Mouse (Mus musculus) ES-E14 (cell line): ENCODE measurements at regions not wholly inside any gene's neighbourhood (a gene's known extent, or its start where the extent isn't known, plus 50 kb on each side); places are given as distances from the start of the nearest gene placed in this dataset.

Source experiments
- DNase-seq: peaks from one replicate; pipeline ENCODE4 v3.0.0-alpha.2; 2013; ENCODE audit warnings: low read depth, low spot score
- H3K27ac ChIP-seq: 2 replicates; pipeline ENCODE4 v1.5.1; 2012; ENCODE audit warnings: low read depth, mild to moderate bottlenecking, low read length, moderate library complexity, mixed read lengths; ENCODE audit not compliant: poor library complexity, insufficient read depth, severe bottlenecking
- H3K36me3 ChIP-seq: 2 replicates; pipeline ENCODE4 v1.6.1; 2012; ENCODE audit warnings: mild to moderate bottlenecking, low read length, moderate library complexity, mixed read lengths; ENCODE audit not compliant: control insufficient read depth, poor library complexity, insufficient read depth, severe bottlenecking
- H3K4me1 ChIP-seq, 2 experiments: fragments of 150-350 bp in 1 of 2; sonication (generic) in 1 of 2; 2 replicates each; pipeline ENCODE4 v1.6.1; 2012; ENCODE audit warnings: low read length in 2 of 2, mild to moderate bottlenecking in 1 of 2, mixed read lengths in 1 of 2; ENCODE audit not compliant: control insufficient read depth in 2 of 2, insufficient read depth in 2 of 2, poor library complexity in 1 of 2
- H3K4me3 ChIP-seq, 2 experiments: fragments of 150-350 bp in 1 of 2; sonication (generic) in 1 of 2; 2 replicates each; pipeline ENCODE4 v1.5.1; 2012; ENCODE audit warnings: low read length in 2 of 2, low read depth in 1 of 2, mild to moderate bottlenecking in 1 of 2, mixed read lengths in 1 of 2; ENCODE audit not compliant: insufficient read depth in 1 of 2, poor library complexity in 1 of 2, severe bottlenecking in 1 of 2
- H3K9ac ChIP-seq: 2 replicates; pipeline ENCODE4 v1.6.1; 2012; ENCODE audit warnings: low read depth, mild to moderate bottlenecking, low read length, mixed read lengths; ENCODE audit not compliant: poor library complexity, insufficient read depth, severe bottlenecking
- H3K9me3 ChIP-seq: fragments of 150-350 bp; sonication (generic); 2 replicates; pipeline ENCODE4 v1.6.1; 2012; ENCODE audit warnings: low read depth, mild to moderate bottlenecking, low read length; ENCODE audit not compliant: control insufficient read depth, insufficient read depth
- CHD2 ChIP-seq: IDR thresholded peaks from 2 replicates; pipeline ENCODE4 v1.6.1; 2014; ENCODE audit warnings: mild to moderate bottlenecking, low read depth, low read length, inconsistent platforms
- HCFC1 ChIP-seq: IDR thresholded peaks from 2 replicates; pipeline ENCODE4 v1.6.1; 2012; ENCODE audit warnings: low read length, inconsistent platforms, borderline replicate concordance; ENCODE audit not compliant: insufficient read depth
- MAFK ChIP-seq: IDR thresholded peaks from 2 replicates; pipeline ENCODE4 v1.6.1; 2014; ENCODE audit warnings: mild to moderate bottlenecking, low read depth, low read length, inconsistent platforms; ENCODE audit not compliant: insufficient read depth
- ZC3H11A ChIP-seq: IDR thresholded peaks from 2 replicates; pipeline ENCODE4 v1.6.1; 2012; ENCODE audit warnings: low read depth, mild to moderate bottlenecking, inconsistent platforms, low read length, borderline replicate concordance
- ZNF384 ChIP-seq: IDR thresholded peaks from 2 replicates; pipeline ENCODE4 v1.6.1; 2012; ENCODE audit warnings: low read depth, low read length, inconsistent platforms
- in situ Hi-C, 2 experiments: fragments of 600-800 bp; cut with MboI; formaldehyde crosslinking; loops; one replicate each; pipeline ENCODE4 v1.15.1; 2025; ENCODE audit warnings: low sequenced_read_pairs in 2 of 2, inconsistent platforms in 1 of 2; ENCODE audit not compliant: unreplicated experiment in 2 of 2

- in situ Hi-C loops: no loop called here
- Histone ChIP-seq H3K27ac (no peak overlapping the region), H3K36me3 (no peaks in the 10 kb centered on the region), H3K4me3 (no peak overlapping the region), H3K9ac (no peak overlapping the region), H3K9me3 (no peaks in the 10 kb centered on the region), H3K4me1 (no peaks in the 10 kb centered on the region)
- TF ChIP-seq ZC3H11A (no peak), HCFC1 (no peak), MAFK (no peak), CHD2 (no peak), ZNF384 (no peak)
- DNase-seq: no peak
Observed at GRCm38 (mm10) chr11:112615629-112616028, 166.4 kb upstream of the Sox9 start.

- in situ Hi-C loops: no loop called here
- DNase-seq: no peak
- no peaks in the 10 kb centered on the region; a peak in 1 of 4 replicates for H3K4me1 ChIP-seq
- no peak overlapping the region for H3K4me3 ChIP-seq
- no peak overlapping the region for H3K9ac ChIP-seq
- no peak for TF ChIP-seq ZC3H11A
- TF ChIP-seq MAFK: no peak
- no peak for TF ChIP-seq ZNF384
- no peak for TF ChIP-seq CHD2
- TF ChIP-seq HCFC1: no peak
- H3K9me3 ChIP-seq: no peaks in the 10 kb centered on the region
- no peak overlapping the region for H3K27ac ChIP-seq
- no peaks in the 10 kb centered on the region for H3K36me3 ChIP-seq
Observed at GRCm38 (mm10) chr11:112616942-112617341, 165.1 kb upstream of the Sox9 start.

GRCm38 (mm10) chr11:112620916-112621315 is 161.1 kb upstream of the Sox9 start:
- no peaks in the 10 kb centered on the region for H3K9me3 ChIP-seq
- H3K4me3 ChIP-seq: peak overlapping the region in 1 of 2 experiments; percentile 1; a peak in 1 of 4 replicates
- no peaks in the 10 kb centered on the region for H3K36me3 ChIP-seq
- H3K4me1 ChIP-seq: no peaks in the 10 kb centered on the region; a peak in 1 of 4 replicates
- TF ChIP-seq MAFK (no peak), ZNF384 (no peak), ZC3H11A (no peak), CHD2 (no peak), HCFC1 (no peak)
- H3K9ac ChIP-seq: no peak overlapping the region
- DNase-seq: no peak
- H3K27ac ChIP-seq: no peak overlapping the region
- in situ Hi-C loops: no loop called here

- Histone ChIP-seq H3K4me3 (no peak overlapping the region), H3K9ac (no peak overlapping the region), H3K27ac (no peak overlapping the region), H3K4me1 (no peaks in the 10 kb centered on the region; a peak in 1 of 4 replicates), H3K36me3 (no peaks in the 10 kb centered on the region), H3K9me3 (no peaks in the 10 kb centered on the region)
- TF ChIP-seq ZC3H11A: no peak
- no peak for TF ChIP-seq MAFK
- TF ChIP-seq ZNF384: no peak
- no peak for TF ChIP-seq CHD2
- no peak for TF ChIP-seq HCFC1
- in situ Hi-C loops: no loop called here
- no peak for DNase-seq
Observed at GRCm38 (mm10) chr11:112621385-112622120, 160.5 kb upstream of the Sox9 start.
